Mouse (Mus musculus) forebrain, embryonic 15.5 days (tissue): ENCODE results near the gene Tradd. TPM values are rescaled to one million over a fixed set of nuclear protein-coding genes. Genes with fewer than 3 reads are reported as not detected.

ENCODE experiments used
- ATAC-seq: fragments of 200-750 bp; cut with Nextera tagmentation; replicated peaks from 2 replicates; pipeline ENCODE4 v1.8.0; 2017; ENCODE audit warnings: mild to moderate bottlenecking, moderate TSS enrichment, moderate library complexity
- H3K27ac ChIP-seq: fragments of 300-500 bp; sonication (generic); replicated peaks from 2 replicates; pipeline ENCODE4 v1.5.1; 2015; ENCODE audit warnings: mild to moderate bottlenecking, inconsistent platforms
- H3K27me3 ChIP-seq: fragments of 300-500 bp; sonication (generic); 2 replicates; pipeline ENCODE4 v1.6.1; 2015; ENCODE audit warnings: inconsistent platforms
- H3K36me3 ChIP-seq: fragments of 300-500 bp; sonication (generic); 2 replicates; pipeline ENCODE4 v1.6.1; 2015; ENCODE audit warnings: mild to moderate bottlenecking, inconsistent platforms
- H3K4me1 ChIP-seq: fragments of 300-500 bp; sonication (generic); 2 replicates; pipeline ENCODE4 v1.6.1; 2015; ENCODE audit warnings: inconsistent platforms
- H3K4me2 ChIP-seq: fragments of 300-500 bp; sonication (generic); replicated peaks from 2 replicates; pipeline ENCODE4 v1.6.1; 2015; ENCODE audit warnings: mild to moderate bottlenecking, inconsistent platforms
- H3K4me3 ChIP-seq: fragments of 300-500 bp; sonication (generic); 2 replicates; pipeline ENCODE4 v1.5.1; 2015; ENCODE audit warnings: mild to moderate bottlenecking, inconsistent platforms
- H3K9ac ChIP-seq: fragments of 300-500 bp; sonication (generic); replicated peaks from 2 replicates; pipeline ENCODE4 v1.6.1; 2015; ENCODE audit warnings: mild to moderate bottlenecking, inconsistent platforms
- H3K9me3 ChIP-seq: fragments of 300-500 bp; sonication (generic); 2 replicates; pipeline ENCODE4 v1.6.1; 2016; ENCODE audit warnings: inconsistent platforms
- WGBS: fragments of 180-500 bp; shearing (Covaris S2); methylation state at CpG from one replicate; pipeline ENCODE4 v1.1.7; 2015; ENCODE audit warnings: mixed read lengths; 5-methylcytosine and 5-hydroxymethylcytosine counted together
- polyA plus RNA-seq: library from polyadenylated mRNA; unstranded; fragments of >200 nt; fragmentation: Nextera tagmentation; extraction: Ambion mirVana; gene quantifications from 2 replicates; pipeline ENCODE4 v1.2.1, GENCODE M21; 2015

Gene Tradd
- polyA plus RNA-seq, 1 experiment from 2014 or later: 23.7 TPM

DNA sequence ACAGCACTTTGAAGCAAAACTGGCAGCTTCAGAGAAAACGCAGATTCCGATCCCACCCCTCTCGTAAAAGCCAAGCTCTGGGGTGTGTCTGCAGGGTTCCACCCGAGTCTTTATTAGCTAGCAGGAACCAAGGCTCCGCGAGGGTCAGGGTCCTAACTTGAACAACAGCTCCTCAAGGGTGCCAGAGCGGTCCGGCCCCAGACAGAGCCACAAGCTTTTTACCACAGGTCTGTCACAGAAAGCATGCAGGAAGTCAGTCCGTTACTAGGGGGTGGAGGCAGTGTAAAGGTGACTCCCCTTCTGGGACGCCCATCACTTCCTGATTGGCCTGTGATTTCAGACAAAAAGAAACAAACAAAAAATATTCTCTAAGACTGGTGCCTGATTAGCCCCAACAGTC, 719 bp upstream of the Tradd start:
- peak overlapping the region; percentile 70; the same call in 1 of the 2 replicates for H3K4me3 ChIP-seq
- peaks cover 90% of the 10 kb centered on the region for H3K27me3 ChIP-seq
- no peaks in the 10 kb centered on the region for H3K36me3 ChIP-seq
- ATAC-seq: no peak
- H3K4me2 ChIP-seq: peak overlapping the region; percentile 83
- H3K4me1 ChIP-seq: peaks cover 34% of the 10 kb centered on the region
- no peak overlapping the region for H3K9ac ChIP-seq
- WGBS: 14% methylated on average over 10 of the region's 10 CpGs
- H3K27ac ChIP-seq: no peak overlapping the region
- peaks cover 4% of the 10 kb centered on the region; the same call in 1 of the 2 replicates for H3K9me3 ChIP-seq

DNA sequence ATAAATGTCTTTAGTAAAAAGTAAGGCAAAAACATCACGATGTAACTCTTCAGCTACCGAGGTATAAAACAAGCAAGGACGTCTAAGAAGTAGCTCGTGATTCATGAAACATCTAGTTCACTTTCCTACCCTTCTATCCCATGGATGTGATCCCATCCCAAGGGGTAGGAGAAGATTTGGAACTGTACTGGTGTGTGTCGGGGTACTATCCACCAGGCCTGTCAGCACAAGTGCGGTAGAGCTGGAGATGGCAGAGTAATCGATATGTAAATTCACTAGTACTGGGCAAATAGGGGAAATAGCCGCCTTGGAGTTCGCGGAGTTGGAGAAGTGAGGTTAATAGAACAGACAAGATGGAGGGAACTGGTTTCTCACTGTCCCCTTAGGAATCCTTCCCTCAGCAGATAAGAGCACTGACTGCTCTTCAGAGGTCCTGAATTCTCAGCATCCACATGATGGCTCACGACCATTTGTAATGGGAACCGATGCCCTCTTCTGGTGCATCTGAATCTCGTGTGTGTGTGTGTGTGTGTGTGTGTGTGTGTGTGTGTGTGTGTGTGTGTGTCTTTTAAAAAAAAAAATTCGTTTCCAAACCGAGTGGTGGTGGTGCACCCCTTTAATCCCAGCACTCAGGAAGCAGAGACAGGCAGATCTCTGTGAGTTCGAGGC, 1.0 kb downstream of the Tradd start:
- peak overlapping the region; percentile 70; the same call in 1 of the 2 replicates for H3K4me3 ChIP-seq
- peaks cover 4% of the 10 kb centered on the region; the same call in 1 of the 2 replicates for H3K9me3 ChIP-seq
- H3K4me1 ChIP-seq: peaks cover 33% of the 10 kb centered on the region
- H3K27ac ChIP-seq: no peak overlapping the region
- no peaks in the 10 kb centered on the region for H3K36me3 ChIP-seq
- peaks cover 90% of the 10 kb centered on the region for H3K27me3 ChIP-seq
- WGBS: 39% methylated on average over 16 of the region's 16 CpGs
- H3K4me2 ChIP-seq: peak overlapping the region; percentile 83; the same call in 1 of the 2 replicates
- no peak for ATAC-seq
- H3K9ac ChIP-seq: no peak overlapping the region

GRCm38 (mm10) chr8:105261326-105261980, 3.0 kb downstream of the Tradd start:
- Histone ChIP-seq H3K9ac (no peak overlapping the region), H3K27ac (no peak overlapping the region), H3K27me3 (peaks cover 77% of the 10 kb centered on the region), H3K36me3 (no peaks in the 10 kb centered on the region), H3K9me3 (peaks cover 4% of the 10 kb centered on the region; the same call in 1 of the 2 replicates), H3K4me3 (no peak overlapping the region), H3K4me2 (no peak overlapping the region), H3K4me1 (peaks cover 27% of the 10 kb centered on the region)
- no peak for ATAC-seq
- WGBS: 85% methylated on average over 12 of the region's 12 CpGs

DNA sequence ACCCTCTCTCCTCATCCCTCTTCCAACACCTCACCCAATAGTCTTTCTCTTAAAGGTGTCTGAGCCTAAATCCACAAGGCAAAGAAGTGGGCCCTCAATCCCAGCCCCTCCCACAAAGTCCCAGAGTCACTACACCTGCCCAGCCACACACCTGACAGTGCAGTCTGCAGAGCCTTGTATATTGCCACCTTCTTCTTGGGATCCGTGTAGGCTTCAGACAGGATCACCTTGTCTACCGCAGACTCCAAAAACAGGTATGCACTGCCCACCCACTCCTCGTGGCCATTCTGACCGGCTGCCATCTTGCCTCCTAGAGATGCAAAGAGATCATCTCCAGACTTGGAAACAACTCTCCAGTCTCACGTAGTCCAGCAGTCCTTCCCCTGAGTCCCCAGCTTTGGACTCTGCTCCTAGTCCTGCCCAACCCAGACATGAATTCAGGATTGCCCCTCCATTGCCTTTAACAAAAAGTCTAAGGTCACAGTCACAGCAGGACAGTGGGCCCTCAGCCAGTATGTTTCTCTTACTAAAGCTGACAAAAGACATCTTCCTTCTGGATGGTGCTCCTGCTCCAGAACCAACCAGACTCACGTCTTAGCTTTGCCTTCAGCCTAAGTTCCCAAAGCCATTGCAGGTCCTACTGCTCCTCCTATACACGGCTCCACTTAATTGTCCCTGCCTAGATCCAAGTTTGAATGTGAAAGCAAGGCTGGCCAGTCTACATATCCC, 3.9 kb downstream of the Tradd start:
- Histone ChIP-seq H3K4me2 (no peak overlapping the region), H3K9ac (no peak overlapping the region), H3K27ac (no peak overlapping the region), H3K27me3 (peaks cover 78% of the 10 kb centered on the region), H3K4me3 (no peak overlapping the region), H3K4me1 (peaks cover 27% of the 10 kb centered on the region), H3K36me3 (no peaks in the 10 kb centered on the region), H3K9me3 (no peaks in the 10 kb centered on the region)
- 61% methylated on average over 7 of the region's 7 CpGs for WGBS
- no peak for ATAC-seq

- Histone ChIP-seq H3K9ac (peak overlapping the region; percentile 27), H3K27me3 (peaks cover 77% of the 10 kb centered on the region), H3K27ac (no peak overlapping the region), H3K9me3 (no peaks in the 10 kb centered on the region), H3K36me3 (no peaks in the 10 kb centered on the region), H3K4me3 (peak overlapping the region; percentile 41), H3K4me2 (peak overlapping the region; percentile 80), H3K4me1 (peaks cover 29% of the 10 kb centered on the region)
- ATAC-seq: peak; percentile 49
- WGBS: 3% methylated on average over 30 of the region's 30 CpGs
Measured at GRCm38 (mm10) chr8:105259721-105260320, 4.6 kb downstream of the Tradd start.

DNA sequence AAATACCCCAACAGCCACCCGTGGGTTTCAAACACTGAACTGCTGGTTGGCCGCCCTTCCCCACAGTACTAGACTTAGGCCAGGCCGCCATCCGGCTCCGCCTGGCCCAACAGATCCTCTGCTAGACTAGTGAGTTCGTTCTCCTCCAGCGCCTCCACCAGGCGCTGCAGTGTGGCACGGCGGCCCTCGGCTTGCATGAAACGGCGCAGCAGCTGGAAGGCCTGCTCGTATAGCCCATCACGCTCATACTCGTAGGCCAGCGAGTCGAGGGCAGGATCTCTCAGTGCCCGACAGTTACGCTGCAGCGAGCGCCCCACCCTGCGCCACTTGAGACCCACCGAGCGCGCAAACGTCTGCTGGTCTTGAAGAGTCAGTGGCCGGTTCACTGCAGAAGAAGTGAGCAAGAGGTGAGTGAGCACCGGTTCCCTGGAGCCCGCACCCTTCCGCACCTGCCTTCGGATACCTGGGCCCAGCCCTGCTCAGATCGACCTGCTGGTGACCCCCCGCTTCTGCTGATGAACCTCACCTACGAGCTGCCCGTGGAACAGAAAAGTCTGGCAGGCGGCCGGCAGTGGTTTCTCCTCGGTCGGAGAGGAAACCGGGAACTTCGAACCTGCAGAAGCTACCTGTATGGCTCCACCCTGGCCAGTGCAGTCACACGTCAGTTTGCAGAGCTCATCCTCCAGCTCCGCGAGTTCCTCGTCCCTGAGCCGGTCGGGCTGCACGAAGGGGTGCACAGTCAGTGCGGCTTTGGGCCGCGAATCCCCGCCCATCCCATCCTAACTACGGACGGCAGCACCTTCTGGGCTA, 5.3 kb downstream of the Tradd start:
- Histone ChIP-seq H3K36me3 (no peaks in the 10 kb centered on the region), H3K4me2 (peak overlapping the region; percentile 80), H3K27ac (no peak overlapping the region), H3K4me3 (peak overlapping the region; percentile 41), H3K27me3 (peaks cover 73% of the 10 kb centered on the region), H3K4me1 (peaks cover 30% of the 10 kb centered on the region), H3K9ac (peak overlapping the region; percentile 27), H3K9me3 (no peaks in the 10 kb centered on the region)
- peak; percentile 21; the same call in 1 of the 2 replicates for ATAC-seq
- WGBS: 3% methylated on average over 55 of the region's 55 CpGs

DNA sequence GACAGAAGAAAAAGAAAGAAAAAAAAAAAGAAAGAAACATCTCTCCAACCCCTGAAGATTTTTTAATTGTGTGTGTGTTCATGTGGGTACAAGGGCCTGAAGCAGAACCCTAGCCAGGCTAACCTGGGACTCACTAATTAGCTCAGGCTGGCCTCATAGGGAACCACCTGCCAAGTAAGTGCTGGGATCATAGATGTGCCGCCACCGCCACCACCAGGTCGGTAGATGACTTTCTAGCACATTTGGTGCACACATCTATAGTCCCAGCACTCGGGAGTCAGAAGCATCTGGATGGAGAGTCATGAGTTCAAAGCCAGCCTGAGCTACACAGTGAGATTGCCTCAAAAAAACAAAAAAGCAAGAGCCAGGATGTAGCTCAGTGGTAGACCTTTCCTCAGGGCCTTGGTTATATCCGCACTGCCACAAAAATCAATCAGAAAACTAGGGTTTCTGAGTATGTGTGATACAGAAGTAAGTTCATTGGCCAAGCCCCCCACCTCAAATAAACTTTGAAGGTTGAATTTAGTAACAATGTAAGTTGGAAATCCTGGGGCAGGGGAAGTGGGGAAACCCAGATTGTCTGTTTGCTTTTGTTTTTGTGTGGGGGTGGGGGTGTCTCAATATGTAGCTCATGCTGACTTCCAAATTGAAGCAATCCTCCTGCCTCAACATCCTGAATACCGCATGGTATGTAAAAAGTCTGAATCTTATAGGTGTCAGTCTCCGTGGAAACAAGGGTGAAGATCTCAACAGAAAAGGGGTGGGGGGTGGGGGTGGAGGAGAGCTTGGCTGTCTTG, 6.9 kb downstream of the Tradd start:
- Histone ChIP-seq H3K4me1 (peaks cover 30% of the 10 kb centered on the region), H3K4me3 (no peak overlapping the region), H3K36me3 (no peaks in the 10 kb centered on the region), H3K27me3 (peaks cover 60% of the 10 kb centered on the region), H3K4me2 (no peak overlapping the region), H3K9ac (no peak overlapping the region), H3K9me3 (no peaks in the 10 kb centered on the region), H3K27ac (no peak overlapping the region)
- WGBS: 71% methylated on average over 7 of the region's 7 CpGs
- no peak for ATAC-seq

DNA sequence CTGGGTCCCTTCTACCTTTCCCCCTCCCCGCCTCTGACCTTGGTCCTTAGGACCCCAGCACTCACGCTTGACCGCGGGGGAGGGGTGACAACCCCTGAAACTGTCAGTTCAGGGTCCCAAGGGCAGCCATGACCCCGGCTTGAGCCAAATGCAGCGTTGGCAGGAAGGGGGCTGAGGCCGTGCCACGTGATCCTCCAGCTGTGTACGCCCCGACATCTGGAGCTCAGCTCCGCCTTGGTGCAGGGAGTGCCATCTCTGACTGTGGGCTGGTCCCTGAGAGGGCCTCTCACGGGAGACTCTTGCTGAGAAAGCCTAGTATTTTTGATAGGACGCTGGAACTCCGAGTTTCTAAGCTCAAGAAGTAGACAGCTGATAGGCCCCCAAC, 9.5 kb downstream of the Tradd start, which contains the start of gene B3gnt9:
B3gnt9 (minus strand) TSS at position 188 of the 385 bp plus-strand sequence.
- Histone ChIP-seq H3K27ac (no peak within 1 kb of the TSS; the same call in 1 of the 2 replicates), H3K36me3 (peaks cover 20% of the 10 kb centered on the region), H3K27me3 (peaks cover 39% of the 10 kb centered on the region), H3K9ac (peak within 1 kb of the TSS; percentile 67), H3K4me1 (peaks cover 29% of the 10 kb centered on the region), H3K9me3 (no peaks in the 10 kb centered on the region), H3K4me3 (peak within 1 kb of the TSS; percentile 70), H3K4me2 (peak within 1 kb of the TSS; percentile 99)
- WGBS: 2% methylated on average over 14 of the region's 14 CpGs
- no peak for ATAC-seq

DNA sequence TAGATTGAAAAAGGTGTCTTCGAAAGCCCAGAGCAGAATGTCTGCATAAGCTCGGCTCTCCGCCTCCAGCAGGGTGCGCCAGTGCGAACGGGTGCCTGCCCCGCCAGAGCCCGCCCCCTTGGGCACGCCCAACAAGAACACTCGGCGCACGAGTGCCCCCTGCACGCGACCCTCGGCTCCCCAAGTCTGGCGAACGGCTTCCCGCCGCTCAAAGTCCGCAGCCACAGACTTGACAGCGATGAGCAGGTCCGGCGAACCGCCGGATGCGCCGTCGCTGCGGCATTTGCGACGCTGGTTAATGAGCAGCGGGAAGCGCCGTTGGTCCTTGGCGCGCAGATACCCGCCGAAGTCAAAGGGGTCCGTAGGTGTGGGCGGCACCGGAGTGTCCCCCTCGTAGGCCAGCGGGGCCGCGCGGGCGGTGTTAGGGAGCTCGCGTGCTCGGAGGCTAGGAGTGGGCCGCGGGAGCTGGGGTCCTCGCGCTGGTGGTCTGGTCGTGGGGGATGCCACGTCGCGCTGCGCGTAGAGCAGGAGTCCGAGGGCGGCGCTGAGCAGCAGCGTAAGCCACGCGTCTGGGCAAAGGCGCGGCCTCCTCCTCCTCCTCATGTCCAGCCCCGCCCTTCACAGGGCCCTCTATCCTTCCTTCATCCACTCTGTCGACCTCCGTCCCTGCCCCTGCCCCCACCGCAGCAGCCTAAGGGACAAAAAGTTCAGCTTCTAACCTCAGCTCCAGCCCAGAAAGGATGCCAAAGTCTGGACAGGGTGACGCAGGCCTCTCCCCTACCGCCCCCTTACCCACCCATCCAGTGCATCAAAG, 10.1 kb downstream of the Tradd start:
- Histone ChIP-seq H3K4me1 (peaks cover 23% of the 10 kb centered on the region), H3K36me3 (peaks cover 26% of the 10 kb centered on the region), H3K9ac (peak overlapping the region; percentile 67), H3K4me3 (peak overlapping the region; percentile 70), H3K27ac (no peak overlapping the region; the same call in 1 of the 2 replicates), H3K9me3 (no peaks in the 10 kb centered on the region), H3K4me2 (peak overlapping the region; percentile 99), H3K27me3 (peaks cover 33% of the 10 kb centered on the region)
- WGBS: under 1% methylated on average over 73 of the region's 74 CpGs
- peak; percentile 88 for ATAC-seq

- 28% methylated on average over 20 of the region's 20 CpGs for WGBS
- peaks cover 17% of the 10 kb centered on the region for H3K4me1 ChIP-seq
Measured at GRCm38 (mm10) chr8:105253766-105254151, 10.7 kb downstream of the Tradd start.

More at GRCm38 (mm10) chr8:105253766-105254151, 10.7 kb downstream of the Tradd start:
- Histone ChIP-seq H3K9ac (0 out of 2 replicates have a peak overlapping the region, but pooled peaks have one; percentile 6), H3K9me3 (no peaks in the 10 kb centered on the region), H3K4me2 (peak overlapping the region; percentile 99), H3K4me3 (peak overlapping the region; percentile 70), H3K36me3 (peaks cover 32% of the 10 kb centered on the region), H3K27me3 (peaks cover 27% of the 10 kb centered on the region), H3K27ac (no peak overlapping the region)
- peak; percentile 59 for ATAC-seq
